Mouse (Mus musculus) stomach, embryonic 14.5 days (tissue): ENCODE measurements around the gene Mafg. TPM values are rescaled to one million over a fixed set of nuclear protein-coding genes. Genes with fewer than 3 reads are reported as not detected.
"Not testable (repeated sequence)": the region's sequence is repeated elsewhere in the genome, so short reads cannot be mapped to it uniquely, and the experiment has no call there.

Experiments
- ATAC-seq: fragments of 200-750 bp; cut with Nextera tagmentation; 2 replicates; pipeline ENCODE4 v1.8.0; 2017; ENCODE audit warnings: low read depth, moderate TSS enrichment; ENCODE audit not compliant: insufficient number of reproducible peaks, insufficient read depth, low FRiP score
- H3K27ac ChIP-seq: fragments of 300-500 bp; sonication (generic); 2 replicates; pipeline ENCODE4 v1.5.1; 2014; ENCODE audit warnings: mild to moderate bottlenecking, low read length, moderate library complexity, mixed read lengths
- H3K27me3 ChIP-seq: fragments of 300-500 bp; sonication (generic); 2 replicates; pipeline ENCODE4 v1.6.1; 2014; ENCODE audit warnings: low read length, control low read depth, mixed read lengths; ENCODE audit not compliant: control insufficient read depth, insufficient read depth
- H3K36me3 ChIP-seq: fragments of 300-500 bp; sonication (generic); 2 replicates; pipeline ENCODE4 v1.6.1; 2014; ENCODE audit warnings: mild to moderate bottlenecking, control low read depth, low read length, moderate library complexity, mixed read lengths; ENCODE audit not compliant: control insufficient read depth, insufficient read depth
- H3K4me1 ChIP-seq: fragments of 300-500 bp; sonication (generic); 2 replicates; pipeline ENCODE4 v1.6.1; 2014; ENCODE audit warnings: low read length, control low read depth, mixed read lengths; ENCODE audit not compliant: control insufficient read depth, insufficient read depth
- H3K4me2 ChIP-seq: fragments of 300-500 bp; sonication (generic); replicated peaks from 2 replicates; pipeline ENCODE4 v1.6.1; 2014; ENCODE audit warnings: low read depth, low read length, control low read depth
- H3K4me3 ChIP-seq: fragments of 300-500 bp; sonication (generic); 2 replicates; pipeline ENCODE4 v1.5.1; 2014; ENCODE audit warnings: low read depth, low read length, control low read depth
- H3K9ac ChIP-seq: fragments of 300-500 bp; sonication (generic); replicated peaks from 2 replicates; pipeline ENCODE4 v1.6.1; 2014; ENCODE audit warnings: low read depth, mild to moderate bottlenecking, control low read depth, low read length, moderate library complexity, mixed read lengths
- H3K9me3 ChIP-seq: fragments of 300-500 bp; sonication (generic); 2 replicates; pipeline ENCODE4 v1.6.1; 2016; ENCODE audit warnings: low read depth, low read length, control low read depth; ENCODE audit not compliant: control insufficient read depth
- WGBS: fragments of 180-500 bp; shearing (Covaris S2); extraction: QIAGEN DNeasy Blood & Tissue Kit; methylation state at CpG from one replicate; pipeline ENCODE4 v1.1.7; 2014; 5-methylcytosine and 5-hydroxymethylcytosine counted together
- polyA plus RNA-seq: library from polyadenylated mRNA; unstranded; fragments of >200 nt; fragmentation: Nextera tagmentation; extraction: Ambion mirVana; gene quantifications from 2 replicates; pipeline ENCODE4 v1.2.1, GENCODE M21; 2014

Gene Mafg
- polyA plus RNA-seq: 21.2 and 25.0 TPM in 2 replicates

GRCm38 (mm10) chr11:120633520-120634343 lies at the start of gene Mafg:
TSS of gene Mafg (minus strand) at chr11:120633600.
- Histone ChIP-seq H3K9me3 (no peaks in the 10 kb centered on the region), H3K36me3 (peaks cover 8% of the 10 kb centered on the region; the same call in 1 of the 2 replicates), H3K9ac (peak within 1 kb of the TSS; percentile 92), H3K27me3 (no peaks in the 10 kb centered on the region), H3K27ac (peak within 1 kb of the TSS; percentile 86), H3K4me1 (peaks cover 30% of the 10 kb centered on the region), H3K4me2 (peak within 1 kb of the TSS; percentile 81), H3K4me3 (peak within 1 kb of the TSS; percentile 92)
- 12% methylated on average over 58 of the region's 58 CpGs for WGBS
- ATAC-seq: peak; percentile 85

- 91% methylated on average over 5 of the region's 5 CpGs for WGBS
- ATAC-seq: no peak
- Histone ChIP-seq H3K36me3 (peaks cover 32% of the 10 kb centered on the region), H3K27ac (no peak overlapping the region), H3K9me3 (no peaks in the 10 kb centered on the region), H3K4me2 (no peak overlapping the region), H3K4me1 (0 out of 2 replicates have a peak, but pooled peaks cover 4% of the 10 kb centered on the region), H3K4me3 (no peak overlapping the region), H3K9ac (no peak overlapping the region), H3K27me3 (no peaks in the 10 kb centered on the region)
Measured at GRCm38 (mm10) chr11:120682683-120683082, 49.3 kb upstream of the Mafg start.

GRCm38 (mm10) chr11:120679909-120680308 lies 46.5 kb upstream of the Mafg start:
- H3K4me1 ChIP-seq: no peaks in the 10 kb centered on the region
- no peak overlapping the region for H3K27ac ChIP-seq
- WGBS: 74% methylated on average over 3 of the region's 3 CpGs
- no peaks in the 10 kb centered on the region for H3K27me3 ChIP-seq
- H3K9ac ChIP-seq: no peak overlapping the region
- H3K4me3 ChIP-seq: no peak overlapping the region
- H3K4me2 ChIP-seq: no peak overlapping the region
- H3K9me3 ChIP-seq: no peaks in the 10 kb centered on the region
- ATAC-seq: 0 out of 2 replicates have a peak, but pooled peaks have one; percentile 37
- H3K36me3 ChIP-seq: peaks cover 32% of the 10 kb centered on the region

GRCm38 (mm10) chr11:120676951-120677350 lies 43.6 kb upstream of the Mafg start:
- H3K27ac ChIP-seq: no peak overlapping the region
- no peak overlapping the region for H3K4me2 ChIP-seq
- no peaks in the 10 kb centered on the region for H3K9me3 ChIP-seq
- no peak overlapping the region for H3K4me3 ChIP-seq
- ATAC-seq: no peak
- no peak overlapping the region for H3K9ac ChIP-seq
- H3K36me3 ChIP-seq: peaks cover 32% of the 10 kb centered on the region
- no peaks in the 10 kb centered on the region for H3K27me3 ChIP-seq
- WGBS: 88% methylated on average over 4 of the region's 4 CpGs
- H3K4me1 ChIP-seq: 0 out of 2 replicates have a peak, but pooled peaks cover 4% of the 10 kb centered on the region

GRCm38 (mm10) chr11:120675875-120676274 lies 42.5 kb upstream of the Mafg start:
- H3K27me3 ChIP-seq, H3K9me3 ChIP-seq, ATAC-seq, H3K4me1 ChIP-seq, H3K4me2 ChIP-seq, H3K9ac ChIP-seq, H3K27ac ChIP-seq, H3K4me3 ChIP-seq: not testable (repeated sequence)
- WGBS: 84% methylated on average over 4 of the region's 5 CpGs
- H3K36me3 ChIP-seq: peaks cover 26% of the 10 kb centered on the region

GRCm38 (mm10) chr11:120673594-120674122 lies 40.3 kb upstream of the Mafg start:
- Histone ChIP-seq H3K27me3 (no peaks in the 10 kb centered on the region), H3K27ac (peak overlapping the region; percentile 76), H3K9ac (peak overlapping the region; percentile 64), H3K36me3 (peaks cover 9% of the 10 kb centered on the region), H3K4me1 (0 out of 2 replicates have a peak, but pooled peaks cover 4% of the 10 kb centered on the region), H3K4me2 (peak overlapping the region; percentile 90), H3K9me3 (no peaks in the 10 kb centered on the region), H3K4me3 (peak overlapping the region; percentile 73)
- peak; percentile 0; the same call in 1 of the 2 replicates for ATAC-seq
- WGBS: 31% methylated on average over 12 of the region's 12 CpGs

- Histone ChIP-seq H3K36me3 (peaks cover 2% of the 10 kb centered on the region), H3K9ac (peak within 1 kb of the TSS; percentile 64), H3K4me1 (0 out of 2 replicates have a peak, but pooled peaks cover 4% of the 10 kb centered on the region), H3K27me3 (no peaks in the 10 kb centered on the region), H3K9me3 (no peaks in the 10 kb centered on the region), H3K4me3 (peak within 1 kb of the TSS; percentile 73), H3K27ac (peak within 1 kb of the TSS; percentile 76), H3K4me2 (peak within 1 kb of the TSS; percentile 90)
- ATAC-seq: peak; percentile 97
- WGBS: under 1% methylated on average over 78 of the region's 83 CpGs
Measured at GRCm38 (mm10) chr11:120672687-120673593, 39.5 kb upstream of the Mafg start, which contains the start of gene Aspscr1. TSS of gene Aspscr1 (plus strand) at chr11:120672973.

GRCm38 (mm10) chr11:120666617-120667016 lies 33.2 kb upstream of the Mafg start:
- H3K9me3 ChIP-seq: no peaks in the 10 kb centered on the region
- ATAC-seq: no peak
- H3K9ac ChIP-seq: no peak overlapping the region
- no peak overlapping the region for H3K4me2 ChIP-seq
- no peak overlapping the region for H3K4me3 ChIP-seq
- peaks cover 11% of the 10 kb centered on the region; the same call in 1 of the 2 replicates for H3K27me3 ChIP-seq
- H3K27ac ChIP-seq: no peak overlapping the region
- H3K4me1 ChIP-seq: no peaks in the 10 kb centered on the region
- H3K36me3 ChIP-seq: no peaks in the 10 kb centered on the region
- 8% methylated on average over 3 of the region's 3 CpGs for WGBS
